Mouse (Mus musculus): ENCODE data around the gene Pknox2. TPM values are rescaled to one million over a fixed set of nuclear protein-coding genes. Genes with fewer than 3 reads are reported as not detected.

Gene Pknox2
- total and polyA plus RNA-seq, 2 experiments from 2014 or later, result 2.0 to 7.3 TPM

GRCm38 (mm10) chr9:36950271-36951132 lies 196.7 kb downstream of the Pknox2 start:
- Histone ChIP-seq H3K27me3 (ENCODE audit: control insufficient read depth, insufficient read depth, low read length) (no peaks in the 10 kb centered on the region), H3K9ac (replicated peaks; ENCODE audit: low read depth, low read length) (no peak overlapping the region), H3K4me3 (ENCODE audit: low read depth, low read length) (no peak overlapping the region), H3K36me3 (replicated peaks; ENCODE audit: control insufficient read depth, insufficient read depth, low read length) (no peaks in the 10 kb centered on the region), H3K4me1 (ENCODE audit: control insufficient read depth, insufficient read depth) (no peaks in the 10 kb centered on the region), H3K4me2 (ENCODE audit: low read depth, low read length) (no peak overlapping the region), H3K27ac (ENCODE audit: low read depth) (no peak overlapping the region), H3K9me3 (replicated peaks; ENCODE audit: control insufficient read depth, low read length) (no peaks in the 10 kb centered on the region)
- DNase-seq (ENCODE audit: low spot score), result no peak
- WGBS, result 49% methylated on average over 14 of the region's 14 CpGs
- no peak for ATAC-seq (ENCODE audit: insufficient read depth, low read depth)
- TF ChIP-seq EP300 (IDR thresholded peaks at IDR 0.05; ENCODE audit: low read depth) (no peak), CTCF (IDR thresholded peaks at IDR 0.05; ENCODE audit: low read depth) (no peak)

GRCm38 (mm10) chr9:36948181-36948580 lies 199.0 kb downstream of the Pknox2 start:
- Histone ChIP-seq H3K9me3 (replicated peaks; ENCODE audit: control insufficient read depth, low read length) (no peaks in the 10 kb centered on the region), H3K4me1 (ENCODE audit: control insufficient read depth, insufficient read depth) (no peaks in the 10 kb centered on the region; the same call in 1 of the 2 replicates), H3K4me2 (ENCODE audit: low read depth, low read length) (no peak overlapping the region), H3K4me3 (ENCODE audit: low read depth, low read length) (no peak overlapping the region), H3K27me3 (ENCODE audit: control insufficient read depth, insufficient read depth, low read length) (no peaks in the 10 kb centered on the region), H3K36me3 (replicated peaks; ENCODE audit: control insufficient read depth, insufficient read depth, low read length) (no peaks in the 10 kb centered on the region), H3K27ac (ENCODE audit: low read depth) (no peak overlapping the region), H3K9ac (replicated peaks; ENCODE audit: low read depth, low read length) (no peak overlapping the region)
- no peak for DNase-seq (ENCODE audit: low spot score)
- TF ChIP-seq EP300 (IDR thresholded peaks at IDR 0.05; ENCODE audit: low read depth) (no peak), CTCF (IDR thresholded peaks at IDR 0.05; ENCODE audit: low read depth) (no peak)
- no peak for ATAC-seq (ENCODE audit: insufficient read depth, low read depth)
- 74% methylated on average over 5 of the region's 5 CpGs for WGBS

GRCm38 (mm10) chr9:36947056-36947694 lies 200.0 kb downstream of the Pknox2 start:
- no peaks in the 10 kb centered on the region for H3K36me3 ChIP-seq (replicated peaks; ENCODE audit: control insufficient read depth, insufficient read depth, low read length)
- H3K27me3 ChIP-seq (ENCODE audit: control insufficient read depth, insufficient read depth, low read length), result no peaks in the 10 kb centered on the region
- H3K4me1 ChIP-seq (ENCODE audit: control insufficient read depth, insufficient read depth), result peaks cover 3% of the 10 kb centered on the region; the same call in 1 of the 2 replicates
- no peak overlapping the region for H3K4me2 ChIP-seq (ENCODE audit: low read depth, low read length)
- TF ChIP-seq CTCF (IDR thresholded peaks at IDR 0.05; ENCODE audit: low read depth), result no peak
- TF ChIP-seq EP300 (IDR thresholded peaks at IDR 0.05; ENCODE audit: low read depth), result no peak
- ATAC-seq (ENCODE audit: insufficient read depth, low read depth), result no peak
- DNase-seq (ENCODE audit: low spot score), result no peak
- WGBS, result 64% methylated on average over 5 of the region's 5 CpGs
- no peak overlapping the region for H3K4me3 ChIP-seq (ENCODE audit: low read depth, low read length)
- no peak overlapping the region for H3K27ac ChIP-seq (ENCODE audit: low read depth)
- no peaks in the 10 kb centered on the region for H3K9me3 ChIP-seq (replicated peaks; ENCODE audit: control insufficient read depth, low read length)
- no peak overlapping the region for H3K9ac ChIP-seq (replicated peaks; ENCODE audit: low read depth, low read length)

- no peak overlapping the region for H3K9ac ChIP-seq (replicated peaks; ENCODE audit: low read depth, low read length)
- H3K27me3 ChIP-seq (ENCODE audit: control insufficient read depth, insufficient read depth, low read length), result no peaks in the 10 kb centered on the region
- H3K4me3 ChIP-seq (ENCODE audit: low read depth, low read length), result no peak overlapping the region
- DNase-seq (ENCODE audit: low spot score) (no peak), ATAC-seq (ENCODE audit: insufficient read depth, low read depth) (no peak)
- H3K27ac ChIP-seq (ENCODE audit: low read depth), result no peak overlapping the region
- WGBS, result 29% methylated on average over 7 of the region's 7 CpGs
- TF ChIP-seq EP300 (IDR thresholded peaks at IDR 0.05; ENCODE audit: low read depth) (no peak), CTCF (IDR thresholded peaks at IDR 0.05; ENCODE audit: low read depth) (no peak)
- no peaks in the 10 kb centered on the region for H3K36me3 ChIP-seq (replicated peaks; ENCODE audit: control insufficient read depth, insufficient read depth, low read length)
- H3K9me3 ChIP-seq (replicated peaks; ENCODE audit: control insufficient read depth, low read length), result no peaks in the 10 kb centered on the region
- H3K4me2 ChIP-seq (ENCODE audit: low read depth, low read length), result 0 out of 2 replicates have a peak overlapping the region, but pooled peaks have one; percentile 14
- H3K4me1 ChIP-seq (ENCODE audit: control insufficient read depth, insufficient read depth), result peaks cover 3% of the 10 kb centered on the region; the same call in 1 of the 2 replicates
Observed at GRCm38 (mm10) chr9:36944843-36945242, 202.4 kb downstream of the Pknox2 start.

GRCm38 (mm10) chr9:36942561-36942960 lies 204.6 kb downstream of the Pknox2 start:
- no peak for DNase-seq (ENCODE audit: low spot score)
- 66% methylated on average over 2 of the region's 2 CpGs for WGBS
- TF ChIP-seq EP300 (IDR thresholded peaks at IDR 0.05; ENCODE audit: low read depth), result no peak
- no peak for TF ChIP-seq CTCF (IDR thresholded peaks at IDR 0.05; ENCODE audit: low read depth)

More at GRCm38 (mm10) chr9:36942561-36942960, 204.6 kb downstream of the Pknox2 start:
- ATAC-seq (ENCODE audit: insufficient read depth, low read depth), result no peak
- no peak overlapping the region for H3K4me2 ChIP-seq (ENCODE audit: low read depth, low read length)
- H3K27me3 ChIP-seq (ENCODE audit: control insufficient read depth, insufficient read depth, low read length), result no peaks in the 10 kb centered on the region
- H3K9ac ChIP-seq (replicated peaks; ENCODE audit: low read depth, low read length), result no peak overlapping the region
- peaks cover 3% of the 10 kb centered on the region; the same call in 1 of the 2 replicates for H3K4me1 ChIP-seq (ENCODE audit: control insufficient read depth, insufficient read depth)
- H3K4me3 ChIP-seq (ENCODE audit: low read depth, low read length), result no peak overlapping the region
- H3K27ac ChIP-seq (ENCODE audit: low read depth), result no peak overlapping the region
- no peaks in the 10 kb centered on the region for H3K9me3 ChIP-seq (replicated peaks; ENCODE audit: control insufficient read depth, low read length)
- H3K36me3 ChIP-seq (replicated peaks; ENCODE audit: control insufficient read depth, insufficient read depth, low read length), result no peaks in the 10 kb centered on the region
